Mouse (Mus musculus): ENCODE measurements around the gene Dscaml1.

DNA sequence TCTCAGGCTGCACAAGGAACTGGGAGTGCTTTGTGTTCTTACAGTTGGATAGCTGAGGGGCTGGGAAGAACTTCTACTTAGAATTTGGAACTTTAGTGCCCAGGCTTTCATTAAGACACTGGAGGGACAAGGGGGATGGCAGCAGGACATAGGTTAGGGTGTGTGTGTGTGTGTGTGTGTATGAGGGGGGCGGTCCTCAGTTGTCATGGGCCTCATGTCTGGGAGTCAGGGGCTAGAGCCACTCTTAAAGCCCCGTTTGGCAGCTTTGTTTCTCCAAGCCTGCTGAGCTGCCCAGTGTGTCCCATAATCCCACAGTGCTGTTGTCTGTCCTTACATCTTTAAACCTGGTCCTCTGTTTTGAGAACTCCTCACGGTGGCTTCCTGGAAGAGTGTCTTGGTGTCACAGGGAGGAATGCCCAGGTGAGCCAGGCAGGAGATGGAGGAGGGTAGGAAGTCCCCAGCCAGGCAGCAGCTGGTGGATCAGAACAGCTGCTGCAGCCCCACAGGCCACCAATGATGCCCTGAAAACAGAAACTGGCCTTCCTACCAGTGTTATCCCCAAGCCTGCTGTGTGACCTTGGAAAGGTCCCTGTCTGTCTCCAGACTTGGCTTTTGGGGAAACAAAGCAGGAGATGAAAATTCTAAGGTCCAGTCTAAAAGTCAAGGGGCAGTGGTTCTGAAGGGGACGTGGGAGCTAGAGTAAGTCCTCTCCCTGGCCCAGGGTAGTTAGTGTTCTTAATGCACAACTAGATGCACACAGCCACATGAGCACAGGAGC, 13.5 kb upstream of the Dscaml1 start:
- TF ChIP-seq CTCF (IDR thresholded peaks at IDR 0.05; ENCODE audit: low read depth), result no peak
- no peak for TF ChIP-seq EP300 (optimal IDR thresholded peaks at IDR 0.05)
